Mouse (Mus musculus): Measurements from ENCODE around the gene Renbp.

The Renbp gene

DNA sequence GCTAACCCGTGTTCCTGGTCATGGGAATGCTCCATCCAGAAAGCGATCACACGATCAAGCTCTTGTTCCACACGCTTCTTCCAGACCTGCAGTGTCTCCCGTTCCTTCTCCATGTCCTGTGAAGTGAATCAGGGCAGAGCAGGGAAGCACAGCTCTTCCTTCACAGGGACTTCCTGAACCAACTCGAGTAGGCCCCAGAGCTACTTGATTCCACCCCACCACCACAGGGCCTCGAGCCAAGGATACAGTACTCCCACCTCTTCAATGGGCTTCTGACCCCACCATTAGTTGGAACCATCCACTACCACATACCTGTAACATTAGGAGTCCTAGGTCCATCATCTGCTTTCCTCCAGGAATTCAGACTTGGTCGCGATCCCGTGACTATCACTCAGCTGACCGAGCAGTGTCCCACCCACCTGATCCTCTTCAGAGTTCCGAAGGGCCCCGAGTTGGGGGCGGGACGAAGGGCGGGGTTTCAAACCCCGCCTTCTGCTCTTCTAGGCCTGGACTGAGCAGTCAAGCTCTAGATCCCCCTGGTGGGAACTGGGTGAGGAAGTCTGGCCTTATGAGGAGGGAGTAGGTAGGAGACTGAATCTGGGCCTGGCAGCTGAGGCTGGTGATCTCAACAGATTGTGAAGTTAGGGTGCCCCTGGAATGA lies at the start of gene Renbp:
TSS of gene Renbp (minus strand) at position 449 of the 661 bp plus-strand sequence.
- DNase-seq (ENCODE audit: extremely low read depth, insufficient read length, low spot score) = peak; percentile 84

DNA sequence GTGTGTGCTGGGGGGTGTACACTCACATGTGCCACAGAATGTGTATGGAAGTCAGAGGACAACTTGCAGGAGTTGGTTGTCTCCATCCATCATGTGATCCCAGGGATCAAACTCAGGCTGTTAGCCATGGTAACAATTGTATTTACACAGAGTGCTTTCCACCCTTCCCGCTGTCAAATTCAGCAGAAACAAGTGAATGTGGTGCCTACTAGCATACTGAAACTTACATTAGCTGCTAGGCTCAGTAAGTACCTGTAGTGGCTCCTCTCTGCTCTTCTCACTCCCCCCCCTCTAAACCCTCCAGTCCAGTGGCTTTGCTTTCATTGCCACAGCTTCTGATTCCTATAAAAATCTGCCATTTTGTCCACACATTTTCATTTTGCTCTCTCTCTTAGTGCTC lies 47.1 kb upstream of the Renbp start:
- DNase-seq (ENCODE audit: extremely low read depth, insufficient read length, low spot score) = no peak

DNA sequence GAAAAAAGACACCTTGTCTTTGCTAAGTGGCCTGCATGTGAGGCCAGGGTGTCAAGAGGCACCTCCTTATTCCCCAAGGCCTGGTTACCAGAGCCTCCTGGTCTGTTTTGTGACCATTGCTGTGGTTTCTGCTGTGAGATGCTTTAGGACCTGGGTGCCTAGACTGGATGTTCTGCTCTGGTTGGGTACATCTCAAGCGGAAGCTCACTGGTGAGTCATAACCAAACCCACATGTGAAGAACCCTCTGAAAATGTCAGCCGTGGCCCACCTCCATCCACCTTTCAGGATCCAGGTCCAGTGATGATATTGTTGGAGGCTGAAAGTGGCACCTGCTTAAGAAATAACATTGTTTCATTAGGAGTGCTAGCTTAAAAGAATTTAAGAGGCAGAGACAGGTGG lies 45.6 kb upstream of the Renbp start:
- DNase-seq (ENCODE audit: extremely low read depth, insufficient read length, low spot score) = no peak

DNA sequence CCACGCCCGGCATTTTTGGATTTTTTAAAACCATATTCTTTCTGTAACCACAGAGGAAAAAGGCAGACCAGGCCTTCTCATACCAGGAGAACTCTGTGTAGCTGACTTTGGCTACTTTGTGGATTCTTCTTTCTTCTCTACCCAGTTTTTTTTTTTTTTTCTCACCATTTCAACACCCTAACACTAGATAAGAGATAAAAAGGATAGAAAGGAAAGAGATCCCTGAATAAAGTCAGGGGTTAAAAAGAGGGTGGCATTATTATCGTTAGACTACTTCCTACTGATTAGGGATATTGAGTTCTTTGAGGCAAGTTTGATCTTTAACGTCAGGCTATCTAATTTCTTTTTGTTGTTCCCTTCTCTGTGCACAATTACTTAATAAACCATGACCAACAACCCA lies 42.1 kb upstream of the Renbp start:
- no peak for DNase-seq (ENCODE audit: extremely low read depth, insufficient read length, low spot score)

DNA sequence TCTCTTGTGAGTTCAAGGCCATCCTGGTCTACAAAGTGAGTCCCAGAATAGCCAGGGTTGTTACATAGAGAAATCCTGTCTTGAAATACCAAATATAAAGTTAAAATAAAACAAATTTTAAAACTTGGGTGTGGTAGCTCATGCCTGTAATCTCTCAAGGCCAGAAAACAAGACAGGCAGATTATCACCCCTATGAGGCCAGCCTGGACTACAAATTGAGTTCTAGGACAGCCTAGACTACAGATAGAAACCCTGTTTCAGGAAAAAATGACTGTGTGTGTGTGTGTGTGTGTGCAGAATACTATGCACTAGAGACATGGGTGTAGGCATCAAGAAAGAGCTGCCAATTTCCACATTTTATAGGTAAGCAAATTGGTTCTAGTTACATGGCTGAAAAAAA lies 40.1 kb upstream of the Renbp start:
- DNase-seq (ENCODE audit: extremely low read depth, insufficient read length, low spot score) = no peak

DNA sequence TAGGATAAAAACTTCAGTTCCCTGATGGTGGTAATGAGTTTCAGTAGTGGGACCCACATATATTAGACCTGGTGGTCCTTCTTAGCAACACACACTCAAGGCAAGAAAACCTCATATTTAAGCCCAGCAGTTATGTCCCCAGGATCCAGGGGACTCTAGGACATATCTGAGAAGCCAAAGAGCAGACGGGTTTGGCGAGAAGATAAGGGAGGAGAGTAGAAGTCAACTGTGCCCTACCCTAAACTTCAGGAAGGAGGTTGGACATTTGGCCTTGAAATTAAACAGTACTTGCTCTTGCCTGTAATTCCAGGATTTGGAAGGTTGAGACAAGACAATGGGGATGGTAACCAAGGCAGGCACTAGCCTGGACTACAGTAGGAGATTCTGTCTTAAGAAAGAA lies 39.1 kb upstream of the Renbp start:
- DNase-seq (ENCODE audit: extremely low read depth, insufficient read length, low spot score) = no peak

DNA sequence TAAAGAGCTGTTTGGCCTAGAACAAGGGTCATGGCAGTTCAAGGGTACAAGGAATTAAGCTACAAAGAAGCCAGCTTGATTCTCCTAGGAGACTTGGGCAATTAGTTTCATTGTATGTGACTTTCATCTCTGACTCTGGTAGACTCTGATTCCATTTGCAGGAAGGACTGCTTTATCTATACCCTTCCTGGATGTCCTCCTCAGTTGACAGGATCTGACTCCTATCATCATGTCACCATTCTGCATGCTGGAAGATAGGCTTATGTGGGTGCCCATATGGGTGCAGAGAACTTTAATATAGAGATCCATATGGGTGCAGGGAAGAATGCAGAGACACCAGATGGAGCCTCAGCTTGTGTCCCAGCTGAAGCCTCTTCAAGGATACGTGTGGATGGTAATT lies 38.5 kb upstream of the Renbp start:
- DNase-seq (ENCODE audit: extremely low read depth, insufficient read length, low spot score) = no peak

DNA sequence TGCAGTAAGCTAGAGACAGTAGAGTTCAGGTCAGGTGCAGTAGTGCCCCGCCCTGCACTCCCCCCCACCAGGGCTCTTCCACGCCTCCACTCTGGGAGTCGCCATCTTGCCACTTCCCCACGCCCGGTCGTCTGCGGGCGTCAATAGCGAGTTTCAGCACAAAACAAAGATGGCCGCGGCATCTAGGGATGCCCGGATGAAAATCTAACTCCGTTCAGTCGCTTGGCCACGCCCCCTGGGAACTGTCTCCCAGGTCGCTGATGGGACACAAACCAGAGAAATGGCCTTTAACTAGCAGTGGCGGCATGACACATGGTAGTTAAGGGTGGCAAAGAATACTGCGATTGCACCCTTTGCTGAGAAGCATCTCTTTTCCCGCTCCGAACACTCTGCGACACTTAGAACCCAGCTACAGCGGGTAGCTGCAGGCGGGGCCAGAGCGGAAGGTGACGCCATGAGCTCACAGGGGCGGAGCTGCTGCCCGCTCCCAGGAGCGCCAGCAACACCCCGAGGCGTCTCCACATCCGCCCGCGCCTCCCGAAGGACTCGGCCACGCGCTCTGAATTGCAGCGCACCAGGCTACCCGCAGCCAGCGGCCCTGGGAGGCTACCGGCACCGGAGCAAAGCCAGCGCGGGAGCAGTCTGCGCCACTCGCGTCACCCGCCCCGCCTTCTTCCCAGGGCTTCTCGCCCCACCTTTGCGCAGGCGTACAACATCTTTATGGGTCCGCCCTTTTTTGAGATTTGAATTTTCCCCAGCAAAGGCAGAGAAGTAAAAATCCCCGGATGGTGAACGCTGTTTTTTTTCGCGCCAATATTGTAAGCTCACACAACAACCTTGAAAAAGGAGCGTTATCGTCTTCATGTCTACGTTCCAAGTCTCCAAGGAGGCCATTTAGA lies 36.8 kb upstream of the Renbp start:
- peak; percentile 94 for DNase-seq (ENCODE audit: extremely low read depth, insufficient read length, low spot score)

DNA sequence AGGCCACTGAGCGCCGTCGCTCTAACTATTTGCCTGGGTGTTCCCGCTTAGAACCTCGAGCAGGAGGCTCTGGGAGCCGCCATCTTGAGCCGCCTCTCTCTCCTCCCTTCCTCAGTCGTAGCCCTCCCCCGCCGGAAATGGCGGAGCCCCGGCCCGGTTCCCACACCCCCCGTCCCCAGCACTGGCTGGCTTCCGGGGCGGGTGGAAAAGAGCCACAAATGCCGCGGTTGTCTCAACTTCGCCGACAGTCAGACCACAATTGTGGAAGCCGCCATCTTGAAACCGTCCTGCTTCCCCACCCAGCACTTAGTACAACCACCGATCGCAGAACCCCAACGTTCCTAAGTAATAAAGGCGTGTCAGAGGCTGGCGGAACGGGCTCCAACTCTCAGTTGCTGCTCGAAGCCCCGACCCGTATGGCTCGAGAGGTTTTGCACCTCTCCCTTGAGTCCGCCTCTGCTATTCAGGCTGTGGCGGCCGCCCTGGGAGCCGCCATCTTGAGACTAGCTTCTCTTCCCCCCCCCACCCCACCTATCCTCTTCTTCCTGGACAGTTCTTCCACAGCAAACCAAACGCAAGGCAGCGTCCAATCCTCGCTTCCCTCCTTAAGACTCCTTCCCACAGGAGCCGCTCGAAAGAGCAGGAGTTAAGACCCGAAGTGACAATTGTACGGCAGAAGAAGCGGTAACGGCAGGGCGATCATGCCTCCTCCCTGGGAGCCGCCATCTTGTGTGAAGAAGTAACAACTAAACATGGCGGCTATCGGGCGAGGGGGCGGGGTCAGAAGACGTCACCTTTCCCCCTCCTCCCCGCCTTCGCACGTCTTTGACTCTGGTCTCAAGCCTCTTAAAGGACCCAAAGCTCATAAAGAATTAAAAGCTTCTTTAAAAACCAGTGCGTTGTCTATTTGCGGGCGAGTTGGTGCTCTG lies 35.9 kb upstream of the Renbp start, which contains the start of gene Hcfc1:
TSS of gene Hcfc1 (minus strand) at position 110 of the 929 bp plus-strand sequence.
- DNase-seq (ENCODE audit: extremely low read depth, insufficient read length, low spot score) = peak; percentile 89

DNA sequence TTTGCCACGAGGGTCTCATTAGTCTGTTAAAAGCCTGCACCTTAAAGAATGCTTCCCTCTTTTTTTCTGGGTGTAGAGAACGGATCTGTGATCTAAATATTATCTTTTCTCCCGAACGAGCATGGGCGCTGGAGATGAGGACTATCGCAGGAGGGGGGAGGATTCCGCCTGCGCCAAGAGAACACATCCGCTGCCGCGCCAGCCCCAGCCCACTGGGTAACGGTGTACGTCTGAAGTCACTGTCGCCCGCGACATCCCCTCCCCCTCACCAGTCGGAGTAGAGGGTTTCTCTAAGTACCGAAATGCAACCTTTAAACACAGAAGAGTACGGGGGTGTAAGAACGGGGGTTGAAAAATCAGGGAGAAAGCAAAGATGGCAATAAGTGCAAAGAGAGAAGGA lies 34.7 kb upstream of the Renbp start:
- DNase-seq (ENCODE audit: extremely low read depth, insufficient read length, low spot score) = peak; percentile 55

DNA sequence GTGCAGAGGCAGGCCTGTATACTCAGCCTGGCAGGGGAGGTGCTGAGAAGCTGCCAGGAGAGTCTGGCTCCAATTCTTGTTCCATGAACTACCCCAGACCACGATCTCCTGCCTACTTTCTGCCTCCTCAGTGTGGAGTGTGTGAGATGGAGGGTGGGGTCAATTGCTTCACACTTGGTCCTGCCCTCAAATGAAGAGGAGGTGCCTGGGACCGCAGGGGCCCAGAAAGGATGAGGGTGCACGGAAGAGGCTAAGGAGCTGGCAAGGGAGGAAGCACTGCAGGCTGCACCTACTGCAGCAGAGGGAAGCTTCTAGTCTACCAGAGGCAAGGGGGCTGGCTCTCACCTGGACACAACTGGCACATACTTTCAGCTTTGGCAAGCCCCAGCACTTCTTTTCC lies 33.7 kb upstream of the Renbp start:
- DNase-seq (ENCODE audit: extremely low read depth, insufficient read length, low spot score) = peak; percentile 32

DNA sequence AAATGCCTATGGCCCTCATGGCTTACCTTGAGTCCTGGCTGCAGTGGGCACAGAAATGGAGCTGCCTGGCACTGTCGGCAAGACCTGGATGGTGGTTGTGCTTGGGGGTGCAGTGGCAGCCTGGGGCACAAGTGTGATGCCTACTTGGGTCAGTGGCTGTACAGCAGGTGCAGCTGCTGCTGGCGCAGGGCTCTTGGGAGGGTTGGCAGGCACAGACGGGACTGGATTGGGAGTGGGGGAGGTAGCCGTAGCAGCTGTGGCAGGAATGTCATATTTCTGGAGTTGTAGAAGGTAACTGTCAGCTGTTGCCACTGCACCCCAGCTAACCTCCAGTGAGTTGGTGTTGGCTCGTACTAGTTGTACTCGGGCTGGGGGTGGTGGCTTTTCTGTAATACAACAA lies 24.3 kb upstream of the Renbp start:
- no peak for DNase-seq (ENCODE audit: extremely low read depth, insufficient read length, low spot score)

DNA sequence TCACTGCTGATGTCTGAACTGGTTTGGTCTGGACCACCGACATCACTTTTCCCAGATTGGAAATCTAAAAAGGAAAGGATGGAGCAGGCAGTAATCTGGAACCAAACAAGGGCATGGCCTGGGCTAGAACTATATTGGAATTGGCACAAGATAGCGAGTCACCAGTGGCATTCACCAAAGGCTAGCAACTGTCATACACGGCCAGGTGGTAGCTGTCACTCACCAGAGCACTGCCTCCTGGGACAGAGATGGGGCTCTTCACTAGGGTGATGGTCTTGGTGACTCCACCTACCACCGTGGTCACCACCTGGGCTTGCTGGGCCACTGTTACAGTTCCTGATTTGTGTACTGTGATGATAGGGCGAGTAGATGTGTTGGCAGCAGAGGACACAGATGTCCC lies 22.0 kb upstream of the Renbp start:
- no peak for DNase-seq (ENCODE audit: extremely low read depth, insufficient read length, low spot score)

DNA sequence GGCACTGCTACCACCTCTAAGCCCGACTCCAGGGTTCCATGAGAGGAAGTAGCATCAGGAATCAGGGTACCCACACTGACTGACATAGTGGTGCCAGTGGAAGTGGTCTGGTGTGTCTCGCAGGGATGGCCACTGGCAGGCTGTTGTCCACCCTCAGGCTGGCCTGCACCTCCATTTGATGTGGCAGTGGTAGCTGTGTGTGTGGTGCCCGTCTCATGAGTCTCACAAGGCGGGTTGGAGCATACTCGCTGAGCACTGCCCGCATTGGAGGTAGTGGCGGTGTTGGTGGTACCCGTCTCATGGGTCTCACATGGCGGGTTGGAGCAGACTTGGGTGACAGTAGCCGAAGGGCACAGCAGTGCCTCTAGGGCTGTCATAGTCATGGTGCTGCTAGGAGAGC lies 18.7 kb upstream of the Renbp start:
- DNase-seq (ENCODE audit: extremely low read depth, insufficient read length, low spot score) = no peak

DNA sequence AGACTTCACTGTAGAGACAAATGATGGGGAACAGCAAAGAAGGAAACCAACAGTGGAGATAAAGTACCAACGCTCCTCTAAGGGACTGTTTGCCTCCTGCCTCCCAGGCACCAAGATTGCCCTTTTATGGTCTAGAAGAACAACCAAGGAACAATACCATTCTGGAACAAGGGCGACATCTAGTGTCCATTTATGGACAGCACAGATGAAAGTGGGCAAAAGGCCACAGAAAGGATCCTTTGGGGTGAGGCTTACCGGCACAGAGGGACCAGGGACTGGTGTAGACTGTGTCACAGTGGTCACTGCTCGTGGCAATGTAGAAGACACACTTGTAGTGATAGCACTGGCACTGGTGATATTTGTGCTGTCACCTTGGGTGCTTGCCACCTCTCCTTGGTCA lies 18.0 kb upstream of the Renbp start:
- DNase-seq (ENCODE audit: extremely low read depth, insufficient read length, low spot score) = peak; percentile 43

DNA sequence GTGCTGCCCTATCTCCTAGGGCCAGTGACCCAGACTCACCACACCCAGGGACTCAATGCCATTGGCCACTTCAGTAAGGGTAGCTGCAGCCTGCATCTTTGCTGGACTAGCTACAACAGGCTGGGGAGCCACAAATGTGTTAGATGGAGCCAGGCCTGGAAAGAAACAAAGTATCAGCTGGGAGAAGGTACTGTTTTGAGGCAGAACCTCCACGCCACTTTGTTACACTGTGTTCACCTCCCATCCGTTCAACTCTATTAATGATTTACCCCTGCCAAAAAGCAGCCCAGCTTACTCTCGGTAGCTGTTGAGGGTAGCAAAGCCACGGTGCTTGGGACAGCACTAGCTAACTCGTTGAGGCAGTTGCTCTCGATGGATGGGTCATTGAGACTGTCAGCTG lies 16.2 kb upstream of the Renbp start:
- DNase-seq (ENCODE audit: extremely low read depth, insufficient read length, low spot score) = no peak

DNA sequence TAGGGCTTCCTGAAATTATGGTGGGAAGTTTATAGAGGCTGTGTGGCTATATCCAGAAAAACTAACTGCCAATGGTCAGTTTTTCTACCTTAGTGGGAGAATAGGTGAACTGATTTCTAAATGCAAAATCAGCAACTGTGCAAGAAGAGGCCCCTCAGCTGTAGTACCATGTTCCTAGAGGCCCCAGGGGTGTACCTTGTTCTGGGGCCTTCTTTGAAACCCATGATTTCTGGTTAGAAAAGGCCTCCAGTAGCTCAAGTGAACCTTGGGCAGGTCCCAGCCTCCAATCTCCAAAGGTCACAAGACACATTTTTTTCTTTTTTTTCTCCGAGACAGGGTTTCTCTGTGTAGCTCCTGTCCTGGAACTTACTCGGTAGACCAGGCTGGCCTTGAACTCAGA lies 11.6 kb upstream of the Renbp start:
- no peak for DNase-seq (ENCODE audit: extremely low read depth, insufficient read length, low spot score)

DNA sequence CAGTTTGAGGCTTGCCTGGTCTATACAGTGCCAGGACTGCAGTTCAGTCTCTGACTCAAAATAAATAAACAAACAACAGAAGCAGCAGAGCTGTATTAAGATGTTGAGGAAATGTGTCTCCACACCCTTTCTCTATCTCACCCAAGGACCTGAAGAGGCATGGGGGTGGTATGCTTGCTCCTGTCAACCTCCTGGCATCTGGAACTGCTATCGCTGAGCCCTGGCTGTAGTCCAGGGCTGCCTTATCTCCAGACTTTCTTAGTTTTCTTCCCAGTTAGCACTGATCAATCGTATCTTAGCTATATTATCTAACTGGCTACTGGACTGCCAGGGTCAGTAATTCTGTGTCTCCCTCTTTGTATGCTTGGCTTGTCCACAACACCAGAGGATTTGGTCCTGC lies 11.2 kb upstream of the Renbp start:
- DNase-seq (ENCODE audit: extremely low read depth, insufficient read length, low spot score) = no peak

DNA sequence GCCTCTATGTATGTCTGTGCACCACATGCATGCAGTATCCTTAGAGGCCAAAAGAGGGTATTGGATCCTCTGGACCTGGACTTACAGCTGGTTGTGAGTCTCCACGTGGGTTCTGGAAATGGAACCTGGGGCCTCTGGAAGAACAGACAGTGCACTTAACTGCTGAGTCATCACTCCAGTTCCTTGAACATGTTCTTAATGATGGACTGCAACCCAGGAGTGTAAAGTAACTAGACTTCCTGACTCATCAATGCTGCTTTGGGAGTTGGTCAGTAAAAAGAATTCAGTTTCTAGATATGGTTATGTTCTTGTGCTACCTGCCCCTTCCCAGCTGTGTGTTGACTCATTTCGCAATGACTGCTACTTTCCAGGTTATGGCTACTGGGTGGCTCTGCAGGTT lies 1.2 kb upstream of the Renbp start:
- no peak for DNase-seq (ENCODE audit: extremely low read depth, insufficient read length, low spot score)

DNA sequence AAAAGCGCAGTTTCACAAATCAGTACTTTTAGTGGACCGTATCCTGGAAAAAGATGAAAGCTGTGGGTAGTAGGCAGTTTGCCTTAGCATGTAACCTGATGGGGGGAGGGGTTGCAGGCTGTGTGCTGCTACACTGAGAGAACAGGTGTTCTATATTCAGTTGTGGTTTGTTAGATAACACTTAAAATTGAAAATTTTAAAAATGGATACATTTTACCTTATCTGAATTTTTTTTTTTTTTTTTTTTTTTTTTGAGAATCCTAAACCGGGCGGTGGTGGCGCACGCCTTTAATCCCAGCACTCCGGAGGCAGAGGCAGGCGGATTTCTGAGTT lies 8.1 kb downstream of the Renbp start:
- DNase-seq (ENCODE audit: extremely low read depth, insufficient read length, low spot score) = no peak

DNA sequence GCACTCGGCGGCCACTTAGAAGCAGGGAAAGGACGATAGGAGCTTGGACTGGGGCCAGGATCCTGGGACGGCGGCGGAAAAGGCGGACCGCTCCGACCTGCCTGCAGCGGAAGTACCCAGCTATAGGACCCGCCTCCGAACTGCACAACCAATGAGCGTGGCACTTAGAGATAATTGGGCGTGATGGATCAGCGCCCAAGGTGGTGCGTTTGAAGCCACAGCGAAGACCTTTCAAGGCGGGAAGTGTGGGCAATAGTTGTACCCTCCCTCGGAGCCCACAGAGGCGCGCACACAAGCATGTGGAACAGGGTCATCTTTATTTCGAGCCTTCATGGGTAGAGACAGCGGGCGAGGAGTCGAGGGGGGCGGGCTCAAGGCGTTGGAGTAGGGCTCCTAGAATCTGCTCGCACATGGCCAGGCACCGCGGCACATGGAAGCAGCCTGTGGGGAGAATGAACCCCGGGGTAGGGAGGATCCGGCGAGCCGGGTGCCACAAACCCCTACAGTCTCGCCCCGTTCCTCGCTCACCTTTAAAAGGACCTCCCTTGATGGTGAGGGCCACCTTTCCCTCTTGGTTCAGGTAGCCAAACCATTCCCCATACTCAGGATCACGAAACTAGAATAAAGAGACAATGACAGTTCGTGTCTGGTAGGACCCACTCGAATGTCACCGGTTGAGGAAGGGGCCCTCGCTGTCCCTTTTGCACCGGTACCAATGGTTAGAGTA lies 8.7 kb downstream of the Renbp start, which contains the start of the genes Arhgap4 and Naa10:
TSS of gene Arhgap4 (minus strand) at position 48 of the 727 bp plus-strand sequence.
TSS of gene Naa10 (minus strand) at position 122 of the 727 bp plus-strand sequence.
- peak; percentile 93 for DNase-seq (ENCODE audit: extremely low read depth, insufficient read length, low spot score)
